Mouse (Mus musculus): ENCODE data around the gene Ppfia1. TPM values are rescaled to one million over a fixed set of nuclear protein-coding genes. Genes with fewer than 3 reads are reported as not detected.

Gene Ppfia1
- polyA plus RNA-seq (2014; fragmentation: Illumina TruSeq; extraction: RNeasy Lipid Tissue Mini Kit (QIAGEN cat#74804)) = 213 TPM

DNA sequence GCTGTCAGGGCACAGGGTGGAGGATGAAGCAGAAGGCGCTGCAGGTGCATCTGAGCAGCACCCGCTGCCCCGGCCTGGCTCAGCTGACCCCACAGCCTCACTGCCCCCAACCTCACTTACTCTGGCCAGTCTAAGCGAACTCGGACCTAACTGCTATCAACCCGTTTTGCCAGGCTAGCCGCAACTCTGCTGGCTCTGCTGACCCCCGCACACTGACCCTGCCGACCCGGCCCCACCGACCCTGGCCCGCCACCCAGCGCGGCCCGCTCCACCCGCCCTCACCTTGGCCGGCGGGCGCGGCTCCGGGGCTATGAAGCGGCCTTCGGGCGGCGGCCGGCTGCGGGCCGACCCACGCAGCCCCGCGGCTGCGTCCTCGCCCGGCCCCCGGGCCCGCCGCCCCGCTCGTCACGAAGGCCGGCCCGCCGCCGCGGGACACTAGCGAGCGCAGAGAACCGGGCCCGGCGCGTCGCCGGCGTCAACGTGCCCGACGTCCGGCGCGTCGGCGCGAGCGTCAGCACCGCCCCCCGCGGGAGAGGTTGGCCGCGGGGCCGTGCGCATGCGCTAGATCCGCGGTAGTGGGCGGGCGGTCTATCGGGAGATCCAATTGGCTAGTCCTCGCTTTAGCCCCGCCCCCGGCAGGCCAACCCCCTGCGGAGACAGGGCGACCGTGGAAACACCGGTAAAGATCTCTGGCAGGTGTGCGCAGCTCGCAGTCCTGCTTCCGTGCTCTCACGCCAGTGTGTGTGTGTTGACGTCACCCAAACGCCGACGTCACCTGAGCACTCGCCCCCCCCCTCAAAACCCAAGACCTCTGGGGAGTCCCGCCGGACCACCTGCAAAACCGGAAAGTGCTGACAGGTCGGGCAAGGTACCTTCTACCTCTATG lies at the start of gene Ppfia1:
Gene Ppfia1 (minus strand): TSS at position 493 of the 886 bp plus-strand sequence.

DNA sequence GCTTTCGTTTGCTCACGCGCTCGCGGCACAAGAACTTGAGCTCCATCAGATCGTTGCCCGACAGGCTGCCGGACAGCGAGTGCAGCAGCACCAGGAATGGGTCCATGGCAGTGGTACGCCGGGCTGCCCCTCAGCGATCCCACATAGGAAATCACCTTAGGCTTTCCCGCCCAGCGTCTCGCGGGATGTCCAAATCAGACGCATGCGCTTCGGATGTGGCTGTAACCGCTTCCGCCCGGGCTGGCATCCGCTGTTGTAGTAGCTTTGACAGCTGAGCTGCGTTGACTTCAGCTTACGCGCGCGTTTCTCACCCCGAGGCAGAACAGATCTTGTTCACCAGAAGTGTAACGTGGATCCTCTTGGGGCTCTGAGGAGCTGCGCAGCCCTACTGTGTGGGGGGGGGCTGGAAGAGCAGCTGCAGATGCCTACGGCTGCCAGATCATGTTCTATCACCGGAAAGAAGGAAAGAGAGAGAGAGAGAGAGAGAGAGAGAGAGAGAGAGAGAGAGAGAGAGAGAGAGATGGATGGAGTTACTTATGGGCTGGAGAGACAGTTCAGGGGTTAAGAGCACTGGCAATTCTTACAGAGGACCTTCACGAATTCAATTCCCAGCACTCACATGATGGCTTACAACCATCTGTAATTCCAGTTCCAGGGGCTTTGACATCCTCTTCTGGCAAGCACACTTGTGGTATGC lies 28.9 kb upstream of the Ppfia1 start, which contains the start of gene Fadd:
Gene Fadd (minus strand): TSS at position 180 of the 697 bp plus-strand sequence.

DNA sequence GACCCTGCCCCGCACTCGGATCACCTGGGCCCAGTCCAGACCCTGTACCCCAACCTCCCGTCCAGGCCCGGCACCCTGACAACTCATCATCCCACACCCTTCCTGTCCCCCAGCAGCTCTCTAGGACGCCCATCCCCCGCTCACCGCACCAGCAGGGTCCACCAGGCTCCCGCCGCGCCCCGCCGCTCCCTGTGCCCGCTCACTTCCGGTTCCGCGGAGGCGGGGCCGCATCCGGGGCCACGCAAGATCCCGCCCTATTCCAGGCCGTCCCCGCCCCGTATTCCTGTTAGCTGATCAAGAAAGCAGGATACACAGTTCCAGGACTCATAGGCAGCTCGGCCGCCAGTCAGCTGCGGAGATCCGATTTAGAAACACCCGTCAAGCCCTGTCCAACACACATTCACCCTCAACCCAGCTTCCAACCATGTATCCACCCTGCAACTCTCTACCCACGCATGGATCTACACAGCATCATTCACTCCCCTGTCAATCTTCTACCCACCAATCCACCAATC lies 82.9 kb downstream of the Ppfia1 start, which contains the start of gene Cttn:
Gene Cttn (minus strand): TSS at position 465 of the 515 bp plus-strand sequence.

Other genes with a start within 250 kb of the Ppfia1 start
- gene Cttn, start 82.7 kb downstream of the Ppfia1 start, polyA plus RNA-seq (2014; fragmentation: Illumina TruSeq; extraction: RNeasy Lipid Tissue Mini Kit (QIAGEN cat#74804)) = 27.2 TPM
- 6.5 TPM for gene Fadd, start 28.7 kb upstream of the Ppfia1 start, polyA plus RNA-seq (2014; fragmentation: Illumina TruSeq; extraction: RNeasy Lipid Tissue Mini Kit (QIAGEN cat#74804))
- 21.6 TPM for gene Ano1, start 198.2 kb upstream of the Ppfia1 start, polyA plus RNA-seq (2014; fragmentation: Illumina TruSeq; extraction: RNeasy Lipid Tissue Mini Kit (QIAGEN cat#74804))